Mouse (Mus musculus): ENCODE data around the gene Krt7.
A peak's percentile ranks its signal among the peaks of the same experiment; 100 is the strongest.

Krt7 gene

GRCm38 (mm10) chr15:101410775-101411174 lies at the start of gene Krt7:
Gene Krt7 (plus strand): TSS chr15:101411043.
- no peak for DNase-seq

- no peak for DNase-seq
These were observed 48.3 kb upstream of the Krt7 start for GRCm38 (mm10) chr15:101362393-101363010.

- no peak for DNase-seq
These were observed 46.9 kb upstream of the Krt7 start for GRCm38 (mm10) chr15:101363933-101364332.

- no peak for DNase-seq
These were observed 46.4 kb upstream of the Krt7 start for GRCm38 (mm10) chr15:101364425-101364824.

GRCm38 (mm10) chr15:101364891-101365671 lies 45.8 kb upstream of the Krt7 start:
- DNase-seq: no peak

DNA sequence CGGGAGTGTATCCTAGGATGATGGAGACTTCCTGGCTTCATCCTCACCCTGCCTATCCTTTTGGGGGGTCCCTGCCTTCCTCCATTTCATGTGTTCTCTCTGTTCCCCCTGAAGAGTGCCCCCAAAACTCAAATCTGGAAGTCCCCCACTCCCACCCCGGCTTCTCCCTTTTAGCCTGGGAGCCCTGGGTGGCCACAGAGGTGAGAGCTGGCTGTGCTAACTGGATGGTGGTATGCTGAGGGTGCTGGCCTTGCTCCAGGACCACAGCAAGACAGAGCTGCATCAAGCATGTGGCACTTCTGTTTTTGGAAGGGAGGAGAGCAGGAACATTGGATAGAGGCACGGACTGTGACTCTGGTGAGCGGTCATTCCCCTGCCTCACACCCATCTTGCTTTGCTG lies 45.1 kb upstream of the Krt7 start:
- no peak for DNase-seq

DNA sequence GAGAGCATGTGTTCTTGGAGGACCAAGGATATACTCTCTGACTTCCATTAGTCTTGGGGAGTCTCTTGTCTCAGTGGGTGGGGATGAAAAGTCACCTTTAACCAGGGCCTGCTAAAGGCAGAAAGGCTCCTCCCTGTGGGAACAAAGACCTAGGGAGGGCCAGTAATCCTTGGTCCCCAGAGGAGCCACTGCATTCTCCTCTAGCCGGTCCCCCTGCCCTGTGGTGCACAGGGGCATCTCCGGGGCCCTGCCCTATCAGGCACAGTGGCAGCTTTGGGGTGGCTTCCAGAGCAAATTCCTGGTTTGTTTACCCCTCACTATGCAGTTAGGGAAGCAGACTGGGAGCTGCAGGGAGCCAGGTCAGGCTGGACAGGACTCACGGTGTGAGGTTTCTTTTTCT lies 44.4 kb upstream of the Krt7 start:
- DNase-seq: no peak

- DNase-seq: no peak
These were observed 43.9 kb upstream of the Krt7 start for GRCm38 (mm10) chr15:101366926-101367325.

GRCm38 (mm10) chr15:101367497-101367896 lies 43.3 kb upstream of the Krt7 start:
- DNase-seq: no peak

DNA sequence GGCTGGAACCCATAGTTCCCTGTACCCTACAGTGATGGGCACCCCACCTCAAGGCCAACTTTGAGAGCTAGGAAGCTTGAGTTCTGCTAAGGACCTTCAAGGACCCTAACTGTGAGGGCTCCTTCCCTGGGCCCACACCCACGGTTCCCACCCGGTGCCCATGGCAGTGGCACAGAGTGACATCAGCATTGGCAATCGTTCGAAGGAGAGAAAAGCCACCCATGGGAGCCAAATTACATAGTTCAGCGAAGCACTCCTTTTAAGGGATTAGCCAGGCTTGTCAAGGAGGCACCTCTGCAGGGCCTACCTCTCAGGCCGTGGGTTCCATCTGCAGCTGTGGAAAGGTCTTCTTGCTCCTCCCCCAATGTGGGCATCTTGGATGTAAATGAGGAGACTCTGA lies 42.8 kb upstream of the Krt7 start:
- DNase-seq: no peak

- no peak for DNase-seq
These were observed 42.1 kb upstream of the Krt7 start for GRCm38 (mm10) chr15:101368502-101369381.

- no peak for DNase-seq
These were observed 41.3 kb upstream of the Krt7 start for GRCm38 (mm10) chr15:101369382-101370100.

GRCm38 (mm10) chr15:101370101-101370911 lies 40.5 kb upstream of the Krt7 start, which contains the start of gene Krt80:
Gene Krt80 (minus strand): TSS chr15:101370162.
- no peak for DNase-seq

DNA sequence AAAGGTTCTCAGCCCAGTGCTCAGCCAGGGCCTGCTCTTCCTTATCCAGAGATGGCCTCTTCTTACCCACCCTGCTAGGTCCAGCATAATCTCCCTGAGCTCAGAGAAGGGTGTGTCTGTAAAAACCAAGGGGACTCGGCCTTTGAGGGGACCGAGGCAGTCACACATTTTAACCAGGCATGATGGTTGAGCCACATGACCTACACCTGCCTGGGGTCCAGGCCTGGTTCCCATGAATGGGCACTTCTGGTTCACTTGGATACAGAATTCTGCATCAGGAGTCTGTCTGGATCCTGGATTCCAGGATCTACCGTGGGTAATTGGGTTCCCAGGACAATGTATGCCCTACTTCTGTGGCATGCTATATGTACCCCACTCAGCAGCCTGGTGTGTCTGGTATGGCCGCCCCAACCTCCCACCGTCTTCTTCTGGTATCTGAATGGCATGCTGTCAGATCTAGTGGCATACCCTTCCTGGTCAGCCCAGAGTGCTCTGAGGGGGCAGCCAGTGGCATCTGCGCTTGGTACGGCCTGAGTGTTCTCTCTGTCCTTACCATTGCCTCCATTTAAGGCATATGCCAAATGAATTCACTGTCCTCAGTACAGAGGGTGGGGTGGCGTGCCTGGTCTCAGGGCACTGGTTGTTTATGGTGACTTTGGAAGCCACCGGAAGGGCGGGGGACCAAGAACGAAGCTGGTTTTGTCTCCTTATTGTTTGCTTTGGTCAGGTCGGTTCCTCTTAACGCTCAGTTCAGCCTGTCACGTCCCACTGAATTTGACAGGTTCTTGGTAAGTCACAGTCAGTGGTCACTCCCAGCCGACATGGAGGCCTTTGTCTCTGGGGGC lies 39.5 kb upstream of the Krt7 start:
- DNase-seq: no peak

- no peak for DNase-seq
These were observed 38.5 kb upstream of the Krt7 start for GRCm38 (mm10) chr15:101372131-101372977.

- DNase-seq: no peak
These were observed 37.5 kb upstream of the Krt7 start for GRCm38 (mm10) chr15:101373286-101373898.

GRCm38 (mm10) chr15:101374879-101375278 lies 36.0 kb upstream of the Krt7 start:
- DNase-seq: no peak

DNA sequence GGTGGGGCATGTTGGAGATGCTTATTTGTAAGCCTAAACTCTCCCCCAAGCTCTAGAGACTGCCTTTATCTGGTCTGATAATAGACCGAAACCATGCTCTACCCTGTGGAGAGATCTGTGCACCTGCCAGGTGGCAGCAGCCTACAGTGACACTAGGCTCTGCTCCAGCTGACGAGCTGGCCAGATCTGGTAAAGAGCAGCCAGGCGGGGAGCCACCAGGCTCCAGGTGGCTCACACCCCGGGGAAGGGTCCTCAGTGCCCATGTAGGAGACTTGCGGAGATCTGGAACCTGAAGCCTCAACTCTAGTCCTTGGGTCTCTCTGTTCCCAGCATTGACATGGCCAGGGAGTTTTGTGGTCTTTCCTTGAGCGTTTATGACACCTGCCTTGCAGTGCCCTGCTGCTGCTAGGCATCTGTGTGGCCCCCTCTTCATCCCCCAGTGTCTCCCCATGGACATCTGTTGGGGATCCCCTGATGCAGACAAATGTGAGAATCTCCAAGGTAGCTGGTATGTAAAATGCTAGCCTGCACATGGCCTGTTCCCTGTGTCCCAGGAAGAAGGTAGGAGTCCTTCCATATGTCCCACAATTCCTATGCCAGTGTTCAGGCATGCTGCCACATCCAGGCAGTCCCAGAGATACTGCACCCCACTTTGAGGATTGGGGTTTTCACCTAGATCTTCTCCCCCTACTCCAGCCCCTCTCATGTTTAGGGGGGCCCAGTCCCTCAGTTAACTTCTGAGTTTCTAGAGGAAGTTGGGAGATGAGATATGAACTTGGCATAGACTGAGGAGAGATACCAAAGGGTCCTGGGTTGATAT lies 34.7 kb upstream of the Krt7 start:
- peak; percentile 61 for DNase-seq

- no peak for DNase-seq
These were observed 34.1 kb upstream of the Krt7 start for GRCm38 (mm10) chr15:101376776-101377061.
